Mouse (Mus musculus) myocyte (in vitro differentiated cells): ENCODE data around the gene Lpar3. TPM values are rescaled to one million over a fixed set of nuclear protein-coding genes. Genes with fewer than 3 reads are reported as not detected.
A peak's percentile ranks its signal among the peaks of the same experiment; 100 is the strongest.

Experiments
- H3K27me3 ChIP-seq: one replicate; pipeline ENCODE4 v1.6.1; 2011; ENCODE audit not compliant: control insufficient read depth, insufficient read depth, insufficient read length
- H3K36me3 ChIP-seq: one replicate; pipeline ENCODE4 v1.6.1; 2011; ENCODE audit not compliant: control insufficient read depth, insufficient read depth
- H3K4me2 ChIP-seq: one replicate; pipeline ENCODE4 v1.6.1; 2011; ENCODE audit warnings: low read depth, control low read depth
- H3K4me3 ChIP-seq: one replicate; pipeline ENCODE4 v1.5.1; 2011; ENCODE audit warnings: mild to moderate bottlenecking, control low read depth, moderate library complexity
- H3K79me2 ChIP-seq: one replicate; pipeline ENCODE4 v1.6.1; 2011; ENCODE audit not compliant: control insufficient read depth, insufficient read depth
- H3ac ChIP-seq: one replicate; pipeline ENCODE4 v1.6.1; 2011; ENCODE audit not compliant: control insufficient read depth, insufficient read length
- CEBPB ChIP-seq: IDR thresholded peaks from 2 replicates; pipeline ENCODE4 v1.6.1; 2011; ENCODE audit warnings: mild to moderate bottlenecking, moderate library complexity; ENCODE audit not compliant: poor library complexity, insufficient read depth, severe bottlenecking
- E2F4 ChIP-seq: IDR thresholded peaks from one replicate; pipeline ENCODE4 v1.6.1; 2011; ENCODE audit warnings: mild to moderate bottlenecking, control low read depth, moderate library complexity; ENCODE audit not compliant: insufficient read depth
- MAX ChIP-seq: IDR thresholded peaks from one replicate; pipeline ENCODE4 v1.6.1; 2011; ENCODE audit warnings: low read depth, mild to moderate bottlenecking, control low read depth
- MYOD1 ChIP-seq, 3 experiments: IDR thresholded peaks; one replicate each; pipeline ENCODE4 v1.6.1; 2011; ENCODE audit warnings: control low read depth in 2 of 3, low read depth in 2 of 3, mild to moderate bottlenecking in 2 of 3, moderate library complexity in 1 of 3; ENCODE audit not compliant: insufficient read length in 2 of 3, control insufficient read depth in 1 of 3
- MYOG ChIP-seq, 3 experiments: IDR thresholded peaks; one replicate each; pipeline ENCODE4 v1.6.1; 2011; ENCODE audit warnings: control low read depth in 2 of 3, low read depth in 2 of 3, mild to moderate bottlenecking in 2 of 3; ENCODE audit not compliant: insufficient read length in 2 of 3, control insufficient read depth in 1 of 3, insufficient read depth in 1 of 3
- POLR2A ChIP-seq: IDR thresholded peaks from one replicate; pipeline ENCODE4 v1.6.1; 2011; ENCODE audit warnings: low read depth, mild to moderate bottlenecking, control low read depth, moderate library complexity; ENCODE audit not compliant: insufficient read length
- POLR2AphosphoS2 ChIP-seq: IDR thresholded peaks from one replicate; pipeline ENCODE4 v1.6.1; 2011; ENCODE audit warnings: low read depth, control low read depth; ENCODE audit not compliant: insufficient read length
- REST ChIP-seq: IDR thresholded peaks from one replicate; pipeline ENCODE4 v1.6.1; 2011; ENCODE audit warnings: mild to moderate bottlenecking, control low read depth, moderate library complexity; ENCODE audit not compliant: insufficient read depth, insufficient read length
- SRF ChIP-seq: IDR thresholded peaks from one replicate; pipeline ENCODE4 v1.6.1; 2011; ENCODE audit warnings: low read depth; ENCODE audit not compliant: control insufficient read depth, insufficient read length
- TCF12 ChIP-seq: IDR thresholded peaks from one replicate; pipeline ENCODE4 v1.6.1; 2011; ENCODE audit warnings: mild to moderate bottlenecking, control low read depth; ENCODE audit not compliant: poor library complexity, insufficient read depth, severe bottlenecking
- TCF3 ChIP-seq: IDR thresholded peaks from one replicate; pipeline ENCODE4 v1.6.1; 2011; ENCODE audit warnings: low read depth, control low read depth; ENCODE audit not compliant: insufficient read length
- USF1 ChIP-seq: IDR thresholded peaks from one replicate; pipeline ENCODE4 v1.6.1; 2011; ENCODE audit warnings: low read depth, mild to moderate bottlenecking, control low read depth, moderate library complexity
- polyA plus RNA-seq: library from polyadenylated mRNA; unstranded; fragments of >200 nt; fragmentation: generic; extraction: Trizol; gene quantifications from one replicate; pipeline ENCODE4 v1.2.1, GENCODE M21; 2012; ENCODE audit warnings: missing spikeins

The Lpar3 gene
- polyA plus RNA-seq, 1 experiment = 0.22 TPM

DNA sequence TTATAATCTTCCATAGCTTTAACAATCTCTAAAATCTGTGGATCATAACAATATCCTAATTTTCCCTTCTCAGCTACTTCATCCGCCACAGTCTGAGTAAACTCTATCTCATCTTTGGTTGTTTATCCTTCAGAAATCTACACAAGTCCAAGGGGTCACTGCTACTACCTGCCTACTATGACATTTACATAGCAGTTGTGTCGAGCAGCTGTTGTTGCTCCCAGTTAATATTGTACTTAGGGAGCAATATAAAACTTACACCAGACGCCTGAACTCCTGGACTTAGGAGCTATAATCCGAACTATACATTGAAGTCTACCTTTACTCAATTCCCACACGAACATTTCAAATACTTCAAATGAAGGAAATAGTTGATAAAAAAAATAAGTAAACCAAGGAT, 71.8 kb downstream of the Lpar3 start:
- no peaks in the 10 kb centered on the region for H3K79me2 ChIP-seq
- TF ChIP-seq POLR2A (no peak), MAX (no peak), TCF12 (no peak), MYOG (IDR thresholded peaks at IDR 0.05; ENCODE audit: control insufficient read depth in 1 of 3, insufficient read depth in 1 of 3, insufficient read length in 2 of 3, low read depth in 2 of 3) (no peak), REST (no peak), POLR2AphosphoS2 (no peak), E2F4 (no peak)
- H3K4me3 ChIP-seq = no peak overlapping the region

DNA sequence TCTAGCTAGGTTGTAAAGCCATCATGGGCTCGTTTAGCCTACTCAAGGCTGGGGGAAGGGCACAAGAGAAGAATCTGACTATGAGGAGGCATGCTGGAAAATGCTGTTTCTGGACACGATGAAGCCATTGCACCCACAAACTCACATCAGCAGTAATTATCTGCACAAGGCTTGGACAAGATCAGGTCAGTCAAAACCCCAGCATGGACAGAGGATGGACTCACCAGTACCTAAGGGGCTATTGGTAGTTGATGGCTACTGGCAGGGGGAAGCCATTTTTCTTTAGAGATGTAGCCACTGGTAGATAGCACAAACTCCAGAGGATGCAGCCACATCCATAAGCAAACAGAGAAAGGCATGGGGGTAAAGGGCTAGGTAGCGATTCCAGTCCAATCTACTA, 81.7 kb downstream of the Lpar3 start:
- Histone ChIP-seq H3K4me2 (peak overlapping the region; percentile 25), H3K79me2 (no peaks in the 10 kb centered on the region), H3K27me3 (no peaks in the 10 kb centered on the region), H3K36me3 (no peaks in the 10 kb centered on the region), H3ac (no peak overlapping the region), H3K4me3 (no peak overlapping the region)
- TF ChIP-seq TCF12 = no peak
- TF ChIP-seq MAX = no peak

More for the DNA sequence above, 71.8 kb downstream of the Lpar3 start:
- Histone ChIP-seq H3K36me3 (no peaks in the 10 kb centered on the region), H3K27me3 (no peaks in the 10 kb centered on the region), H3ac (no peak overlapping the region), H3K4me2 (no peak overlapping the region)

DNA sequence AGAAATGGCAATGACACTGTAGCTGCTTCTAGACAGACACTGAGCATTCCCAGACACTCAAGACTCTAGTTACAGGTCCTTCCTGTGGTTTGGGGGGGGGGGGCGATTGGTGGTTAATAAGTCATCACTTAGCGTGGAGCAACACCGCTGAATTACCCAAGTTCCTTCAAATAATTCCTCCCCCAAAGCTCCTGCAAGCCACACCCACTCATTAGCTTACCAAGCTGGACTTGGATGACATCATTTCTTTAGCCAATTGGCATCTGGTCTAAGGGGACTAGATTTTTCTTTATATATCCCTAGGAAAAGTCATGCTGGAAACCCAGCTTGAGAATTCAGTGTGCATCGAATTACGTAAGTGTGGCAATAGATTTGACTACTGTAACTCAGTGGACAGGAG, 82.4 kb downstream of the Lpar3 start:
- no peaks in the 10 kb centered on the region for H3K79me2 ChIP-seq
- H3K36me3 ChIP-seq = no peaks in the 10 kb centered on the region
- no peak overlapping the region for H3K4me3 ChIP-seq
- H3K4me2 ChIP-seq = peak overlapping the region; percentile 25
- H3K27me3 ChIP-seq = no peaks in the 10 kb centered on the region
- no peak for TF ChIP-seq POLR2AphosphoS2
- TF ChIP-seq E2F4 = no peak
- no peak for TF ChIP-seq REST
- TF ChIP-seq CEBPB = no peak
- no peak for TF ChIP-seq SRF
- TF ChIP-seq USF1 = no peak
- TF ChIP-seq TCF12 = no peak
- no peak for TF ChIP-seq POLR2A
- TF ChIP-seq MYOG (IDR thresholded peaks at IDR 0.05; ENCODE audit: control insufficient read depth in 1 of 3, insufficient read depth in 1 of 3, insufficient read length in 2 of 3, low read depth in 2 of 3) = no peak
- TF ChIP-seq MYOD1 (IDR thresholded peaks at IDR 0.05; ENCODE audit: control insufficient read depth in 1 of 3, insufficient read length in 2 of 3, low read depth in 2 of 3) = no peak
- H3ac ChIP-seq = no peak overlapping the region

DNA sequence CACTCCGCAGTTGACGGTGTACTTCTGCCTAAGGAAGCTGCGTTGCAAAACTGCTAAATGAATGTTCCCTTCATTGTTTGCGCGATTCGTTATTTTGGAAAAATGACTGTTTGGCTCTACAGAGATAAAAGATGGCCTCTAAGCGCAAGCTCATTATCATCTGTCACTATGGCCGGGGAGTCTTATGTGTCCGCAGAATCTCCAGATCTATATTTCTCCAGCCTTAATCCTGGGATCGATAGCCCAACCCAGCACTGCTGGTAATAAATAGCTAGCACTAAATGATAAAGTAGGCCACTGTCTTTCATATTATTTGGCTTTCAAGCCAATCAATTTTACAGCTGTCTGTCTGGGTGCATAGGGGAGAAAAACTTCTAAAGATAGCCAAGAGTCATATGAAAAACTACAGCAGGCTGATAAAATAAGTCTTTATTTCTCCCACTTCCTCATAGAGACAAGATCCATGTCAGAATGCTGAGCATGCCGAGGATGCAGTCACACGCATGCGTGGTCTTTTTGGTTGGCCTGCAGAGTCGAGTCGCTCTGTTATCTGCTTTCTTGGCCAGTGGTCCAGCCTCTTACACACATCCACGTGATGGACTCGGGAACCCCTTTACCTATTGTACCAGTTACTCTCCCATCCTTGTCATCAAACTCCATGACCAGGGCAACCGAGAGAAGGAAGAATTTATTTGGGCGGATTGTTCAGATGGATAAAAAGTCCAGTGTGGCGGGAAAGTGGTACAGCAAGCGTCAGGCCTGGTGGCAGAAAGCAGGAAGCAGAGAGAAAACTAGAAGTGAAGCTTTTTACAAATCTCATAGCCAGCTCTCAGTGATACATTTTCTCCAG, 84.0 kb downstream of the Lpar3 start:
- no peak overlapping the region for H3ac ChIP-seq
- TF ChIP-seq POLR2A = no peak
- no peak for TF ChIP-seq TCF12
- no peak for TF ChIP-seq E2F4
- no peak for TF ChIP-seq POLR2AphosphoS2
- no peak for TF ChIP-seq TCF3
- TF ChIP-seq SRF = no peak
- TF ChIP-seq MAX = no peak
- no peak for TF ChIP-seq REST
- TF ChIP-seq MYOG (IDR thresholded peaks at IDR 0.05; ENCODE audit: control insufficient read depth in 1 of 3, insufficient read depth in 1 of 3, insufficient read length in 2 of 3, low read depth in 2 of 3) = no peak
- no peak for TF ChIP-seq USF1
- TF ChIP-seq MYOD1 (IDR thresholded peaks at IDR 0.05; ENCODE audit: control insufficient read depth in 1 of 3, insufficient read length in 2 of 3, low read depth in 2 of 3) = no peak
- TF ChIP-seq CEBPB = no peak
- H3K4me3 ChIP-seq = no peak overlapping the region
- H3K79me2 ChIP-seq = no peaks in the 10 kb centered on the region
- no peak overlapping the region for H3K4me2 ChIP-seq
- H3K27me3 ChIP-seq = no peaks in the 10 kb centered on the region
- H3K36me3 ChIP-seq = no peaks in the 10 kb centered on the region

DNA sequence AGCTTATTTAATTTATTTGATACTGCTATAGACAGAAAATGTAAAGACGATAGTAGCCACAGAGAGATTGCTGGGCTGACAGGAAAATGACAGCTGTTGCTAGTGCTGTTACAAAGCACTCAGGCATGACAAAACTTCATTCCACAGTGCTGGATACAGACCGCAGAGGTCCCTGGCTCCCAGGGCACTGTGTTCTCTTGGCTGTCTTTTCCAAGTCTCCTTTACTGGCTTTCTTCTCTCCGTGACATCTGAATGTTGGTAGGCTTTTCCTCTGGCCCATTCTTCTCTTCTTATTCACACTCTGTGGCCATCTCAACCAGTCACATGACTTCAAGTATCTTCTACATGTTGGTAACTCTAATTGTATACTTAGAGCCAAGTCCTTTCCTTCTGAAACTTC, 86.6 kb downstream of the Lpar3 start:
- Histone ChIP-seq H3K4me3 (no peak overlapping the region), H3ac (no peak overlapping the region), H3K79me2 (no peaks in the 10 kb centered on the region), H3K27me3 (no peaks in the 10 kb centered on the region), H3K4me2 (peak overlapping the region; percentile 74), H3K36me3 (no peaks in the 10 kb centered on the region)
- TF ChIP-seq TCF3 = peak; percentile 69
- TF ChIP-seq POLR2A = no peak
- TF ChIP-seq SRF = no peak
- peak; percentile 45; the same call in 1 of the 2 replicates for TF ChIP-seq CEBPB
- no peak for TF ChIP-seq REST
- peak; percentile 29 to 90 (median 66) for TF ChIP-seq MYOG (IDR thresholded peaks at IDR 0.05; ENCODE audit: control insufficient read depth in 1 of 3, insufficient read depth in 1 of 3, insufficient read length in 2 of 3, low read depth in 2 of 3)
- TF ChIP-seq POLR2AphosphoS2 = no peak
- TF ChIP-seq E2F4 = no peak
- TF ChIP-seq USF1 = peak; percentile 96
- no peak for TF ChIP-seq MAX
- peak; percentile 76 for TF ChIP-seq TCF12
- TF ChIP-seq MYOD1 (IDR thresholded peaks at IDR 0.05; ENCODE audit: control insufficient read depth in 1 of 3, insufficient read length in 2 of 3, low read depth in 2 of 3) = peak; percentile 70 to 95 (median 94)
